Mouse (Mus musculus) forebrain, postnatal 0 days (tissue): ENCODE measurements at regions not wholly inside any gene's neighbourhood (a gene's known extent, or its start where the extent isn't known, plus 50 kb on each side); places are given as distances from the start of the nearest gene placed in this dataset.

ENCODE experiments used
- ATAC-seq: fragments of 200-750 bp; cut with Nextera tagmentation; 2 replicates; pipeline ENCODE4 v1.8.0; 2017; ENCODE audit warnings: mild to moderate bottlenecking, moderate library complexity
- DNase-seq: peaks from one replicate; pipeline ENCODE4 v3.0.0-alpha.2; 2015
- H3K27ac ChIP-seq: fragments of 300-500 bp; sonication (generic); 2 replicates; pipeline ENCODE4 v1.5.1; 2014; ENCODE audit warnings: low read depth, mild to moderate bottlenecking, antibody characterized with exemption, low read length, moderate library complexity, mixed read lengths
- H3K27me3 ChIP-seq: fragments of 300-500 bp; sonication (generic); 2 replicates; pipeline ENCODE4 v1.6.1; 2014; ENCODE audit warnings: mild to moderate bottlenecking, low read length, mixed read lengths; ENCODE audit not compliant: insufficient read depth
- H3K36me3 ChIP-seq: fragments of 300-500 bp; sonication (generic); 2 replicates; pipeline ENCODE4 v1.6.1; 2014; ENCODE audit warnings: mild to moderate bottlenecking, moderate library complexity; ENCODE audit not compliant: insufficient read depth
- H3K4me1 ChIP-seq: fragments of 300-500 bp; sonication (generic); 2 replicates; pipeline ENCODE4 v1.6.1; 2014; ENCODE audit warnings: antibody characterized with exemption; ENCODE audit not compliant: insufficient read depth
- H3K4me2 ChIP-seq: fragments of 300-500 bp; sonication (generic); 2 replicates; pipeline ENCODE4 v1.6.1; 2014; ENCODE audit warnings: low read depth, mild to moderate bottlenecking, moderate library complexity
- H3K4me3 ChIP-seq: fragments of 300-500 bp; sonication (generic); 2 replicates; pipeline ENCODE4 v1.5.1; 2014; ENCODE audit warnings: low read depth, low read length, mixed read lengths
- H3K9ac ChIP-seq: fragments of 300-500 bp; sonication (generic); 2 replicates; pipeline ENCODE4 v1.6.1; 2014; ENCODE audit warnings: mild to moderate bottlenecking
- H3K9me3 ChIP-seq: fragments of 300-500 bp; sonication (generic); 2 replicates; pipeline ENCODE4 v1.6.1; 2016; ENCODE audit warnings: low read length
- CTCF ChIP-seq: sonication (generic); IDR thresholded peaks from 2 replicates; pipeline ENCODE4 v1.5.1; 2016; ENCODE audit warnings: antibody characterized with exemption, control low read depth, low read depth
- WGBS: fragments of 180-500 bp; shearing (Covaris S2); extraction: QIAGEN DNeasy Blood & Tissue Kit; methylation state at CpG from one replicate; pipeline ENCODE4 v1.1.7; 2014; 5-methylcytosine and 5-hydroxymethylcytosine counted together

DNA sequence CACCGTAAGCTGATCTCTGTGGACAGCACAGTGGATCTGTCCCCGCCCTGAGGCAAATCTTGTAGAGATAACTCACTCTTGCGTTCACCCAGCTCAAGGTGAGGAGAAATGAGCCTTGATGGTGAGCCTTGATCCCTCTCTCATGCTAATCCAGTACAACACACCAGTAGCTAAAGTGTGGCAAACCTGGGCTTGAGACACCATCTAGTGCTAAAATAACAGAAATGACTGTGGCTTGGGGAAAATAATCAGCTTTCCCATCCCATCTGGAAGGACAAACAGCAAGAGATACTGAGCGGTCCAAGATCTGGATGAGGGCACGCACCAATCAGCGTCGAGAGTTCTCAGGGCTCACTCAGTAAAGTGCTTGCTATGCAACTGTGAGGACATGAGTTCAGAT, 50.9 kb upstream of the Cbln4 start:
- Histone ChIP-seq H3K36me3 (no peaks in the 10 kb centered on the region), H3K4me3 (no peak overlapping the region), H3K9ac (no peak overlapping the region), H3K27ac (no peak overlapping the region), H3K4me2 (no peak overlapping the region), H3K9me3 (no peaks in the 10 kb centered on the region), H3K4me1 (no peaks in the 10 kb centered on the region), H3K27me3 (no peaks in the 10 kb centered on the region)
- 91% methylated on average over 7 of the region's 7 CpGs for WGBS
- DNase-seq (no peak), ATAC-seq (no peak)
- peak; percentile 36 for TF ChIP-seq CTCF

- H3K4me2 ChIP-seq = no peak overlapping the region
- DNase-seq (no peak), ATAC-seq (no peak)
- no peak overlapping the region for H3K9ac ChIP-seq
- no peak overlapping the region for H3K27ac ChIP-seq
- no peak overlapping the region for H3K4me3 ChIP-seq
- 24% methylated on average over 18 of the region's 18 CpGs for WGBS
- no peaks in the 10 kb centered on the region for H3K36me3 ChIP-seq
- H3K9me3 ChIP-seq = no peaks in the 10 kb centered on the region
- H3K27me3 ChIP-seq = no peaks in the 10 kb centered on the region
- H3K4me1 ChIP-seq = 0 out of 2 replicates have a peak, but pooled peaks cover 7% of the 10 kb centered on the region
- TF ChIP-seq CTCF = no peak
These were observed 60.8 kb upstream of the Cbln4 start for GRCm38 (mm10) chr2:172103881-172104655.

GRCm38 (mm10) chr2:172105241-172105640, 62.0 kb upstream of the Cbln4 start:
- TF ChIP-seq CTCF = no peak
- DNase-seq (no peak), ATAC-seq (no peak)

DNA sequence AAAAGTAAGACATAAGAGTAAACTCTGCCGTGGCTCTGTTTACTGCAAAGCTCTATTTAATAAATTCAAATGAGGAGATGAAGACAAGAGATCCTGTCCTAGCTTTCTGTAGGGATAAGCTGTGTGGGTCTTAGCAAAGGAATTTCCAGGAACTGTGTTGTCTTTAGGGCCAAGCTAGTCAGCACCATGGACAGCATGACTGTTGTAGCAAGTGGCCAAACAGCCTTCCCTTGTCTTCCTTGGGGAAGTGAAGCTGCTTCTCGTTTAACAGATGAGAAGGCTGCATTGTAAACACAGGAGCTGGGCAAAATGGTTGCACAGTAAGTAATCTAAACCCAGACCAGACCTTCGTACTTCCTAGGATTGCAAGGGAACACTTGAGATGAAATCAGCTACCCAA, 67.4 kb upstream of the Cbln4 start:
- TF ChIP-seq CTCF = no peak
- Histone ChIP-seq H3K4me1 (0 out of 2 replicates have a peak, but pooled peaks cover 6% of the 10 kb centered on the region), H3K4me2 (no peak overlapping the region), H3K4me3 (no peak overlapping the region), H3K9me3 (no peaks in the 10 kb centered on the region), H3K9ac (no peak overlapping the region), H3K27ac (no peak overlapping the region), H3K27me3 (no peaks in the 10 kb centered on the region), H3K36me3 (no peaks in the 10 kb centered on the region)
- ATAC-seq (no peak), DNase-seq (no peak)
- WGBS = 39% methylated on average over 3 of the region's 3 CpGs

More at GRCm38 (mm10) chr2:172105241-172105640, 62.0 kb upstream of the Cbln4 start:
- Histone ChIP-seq H3K27ac (no peak overlapping the region), H3K4me2 (no peak overlapping the region), H3K4me3 (no peak overlapping the region), H3K36me3 (no peaks in the 10 kb centered on the region), H3K9ac (no peak overlapping the region), H3K9me3 (no peaks in the 10 kb centered on the region), H3K27me3 (no peaks in the 10 kb centered on the region), H3K4me1 (0 out of 2 replicates have a peak, but pooled peaks cover 7% of the 10 kb centered on the region)
- WGBS = 43% methylated on average over 10 of the region's 10 CpGs

- DNase-seq = peak; percentile 69
- 0 out of 2 replicates have a peak, but pooled peaks cover 6% of the 10 kb centered on the region for H3K4me1 ChIP-seq
- no peak overlapping the region for H3K4me3 ChIP-seq
- no peak for TF ChIP-seq CTCF
- H3K36me3 ChIP-seq = no peaks in the 10 kb centered on the region
- H3K9me3 ChIP-seq = no peaks in the 10 kb centered on the region
- no peak overlapping the region for H3K27ac ChIP-seq
- no peak overlapping the region for H3K4me2 ChIP-seq
- no peaks in the 10 kb centered on the region for H3K27me3 ChIP-seq
- H3K9ac ChIP-seq = no peak overlapping the region
- WGBS = 59% methylated on average over 13 of the region's 13 CpGs
- peak; percentile 74 for ATAC-seq
These were observed 70.4 kb upstream of the Cbln4 start for GRCm38 (mm10) chr2:172113639-172114038.

GRCm38 (mm10) chr2:172115604-172116206, 72.4 kb upstream of the Cbln4 start:
- Histone ChIP-seq H3K4me3 (no peak overlapping the region), H3K9me3 (no peaks in the 10 kb centered on the region), H3K9ac (no peak overlapping the region), H3K4me2 (0 out of 2 replicates have a peak overlapping the region, but pooled peaks have one; percentile 19), H3K27ac (no peak overlapping the region), H3K4me1 (0 out of 2 replicates have a peak, but pooled peaks cover 6% of the 10 kb centered on the region), H3K27me3 (no peaks in the 10 kb centered on the region), H3K36me3 (no peaks in the 10 kb centered on the region)
- DNase-seq = peak; percentile 39
- ATAC-seq = peak; percentile 61; the same call in 1 of the 2 replicates
- 16% methylated on average over 10 of the region's 10 CpGs for WGBS
- TF ChIP-seq CTCF = no peak

DNA sequence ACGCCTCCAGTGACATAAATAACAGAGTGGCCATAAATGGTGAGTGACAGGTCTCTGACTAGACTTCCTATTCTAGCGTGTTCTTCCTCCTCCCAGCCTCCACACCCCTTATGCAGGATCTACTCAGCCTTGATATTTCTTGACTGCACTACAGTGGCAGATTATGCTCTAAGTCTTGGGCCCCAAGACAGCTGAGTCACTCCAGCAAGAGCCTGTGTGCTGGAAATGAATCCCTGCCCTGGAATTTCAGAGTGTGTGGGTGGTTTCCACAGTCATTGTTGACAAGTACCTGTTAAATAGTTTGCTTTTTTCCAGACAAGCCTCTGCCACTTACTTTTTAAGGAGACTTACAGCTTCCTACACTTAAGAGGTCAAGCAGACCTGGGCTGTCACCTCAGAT, 84.3 kb upstream of the Cbln4 start:
- no peaks in the 10 kb centered on the region for H3K9me3 ChIP-seq
- H3K4me1 ChIP-seq = no peaks in the 10 kb centered on the region
- no peak overlapping the region for H3K4me2 ChIP-seq
- H3K9ac ChIP-seq = no peak overlapping the region
- no peak overlapping the region for H3K27ac ChIP-seq
- no peak overlapping the region for H3K4me3 ChIP-seq
- ATAC-seq (no peak), DNase-seq (no peak)
- 67% methylated on average over 2 of the region's 2 CpGs for WGBS
- no peak for TF ChIP-seq CTCF
- H3K27me3 ChIP-seq = no peaks in the 10 kb centered on the region
- no peaks in the 10 kb centered on the region for H3K36me3 ChIP-seq
